Mouse (Mus musculus) neural tube, embryonic 12.5 days (tissue): ENCODE data around the gene Prdx6. TPM values are rescaled to one million over a fixed set of nuclear protein-coding genes. Genes with fewer than 3 reads are reported as not detected.

ENCODE experiments used
- ATAC-seq: fragments of 200-750 bp; cut with Nextera tagmentation; 2 replicates; pipeline ENCODE4 v1.8.0; 2017; ENCODE audit warnings: low read depth, mild to moderate bottlenecking, moderate TSS enrichment, moderate library complexity; ENCODE audit not compliant: low FRiP score
- H3K27ac ChIP-seq: fragments of 300-500 bp; sonication (generic); 2 replicates; pipeline ENCODE4 v1.5.1; 2016
- H3K27me3 ChIP-seq: fragments of 300-500 bp; sonication (generic); replicated peaks from 2 replicates; pipeline ENCODE4 v1.6.1; 2016; ENCODE audit warnings: mild to moderate bottlenecking
- H3K36me3 ChIP-seq: fragments of 300-500 bp; sonication (generic); 2 replicates; pipeline ENCODE4 v1.6.1; 2016; ENCODE audit warnings: mild to moderate bottlenecking
- H3K4me1 ChIP-seq: fragments of 300-500 bp; sonication (generic); 2 replicates; pipeline ENCODE4 v1.6.1; 2016
- H3K4me2 ChIP-seq: fragments of 300-500 bp; sonication (generic); replicated peaks from 2 replicates; pipeline ENCODE4 v1.6.1; 2016; ENCODE audit warnings: mild to moderate bottlenecking
- H3K4me3 ChIP-seq: fragments of 300-500 bp; sonication (generic); 2 replicates; pipeline ENCODE4 v1.5.1; 2016
- H3K9ac ChIP-seq: fragments of 300-500 bp; sonication (generic); 2 replicates; pipeline ENCODE4 v1.6.1; 2016; ENCODE audit warnings: mild to moderate bottlenecking
- H3K9me3 ChIP-seq: fragments of 300-500 bp; sonication (generic); 2 replicates; pipeline ENCODE4 v1.6.1; 2016; ENCODE audit warnings: mild to moderate bottlenecking
- WGBS: fragments of 180-500 bp; shearing (Covaris S2); methylation state at CpG from one replicate; pipeline ENCODE4 v1.1.7; 2016; 5-methylcytosine and 5-hydroxymethylcytosine counted together
- polyA plus RNA-seq: library from polyadenylated mRNA; unstranded; fragments of >200 nt; fragmentation: Nextera tagmentation; extraction: Ambion mirVana; gene quantifications from 2 replicates; pipeline ENCODE4 v1.2.1, GENCODE M21; 2016

Prdx6 gene
- polyA plus RNA-seq = 301 and 314 TPM in 2 replicates

DNA sequence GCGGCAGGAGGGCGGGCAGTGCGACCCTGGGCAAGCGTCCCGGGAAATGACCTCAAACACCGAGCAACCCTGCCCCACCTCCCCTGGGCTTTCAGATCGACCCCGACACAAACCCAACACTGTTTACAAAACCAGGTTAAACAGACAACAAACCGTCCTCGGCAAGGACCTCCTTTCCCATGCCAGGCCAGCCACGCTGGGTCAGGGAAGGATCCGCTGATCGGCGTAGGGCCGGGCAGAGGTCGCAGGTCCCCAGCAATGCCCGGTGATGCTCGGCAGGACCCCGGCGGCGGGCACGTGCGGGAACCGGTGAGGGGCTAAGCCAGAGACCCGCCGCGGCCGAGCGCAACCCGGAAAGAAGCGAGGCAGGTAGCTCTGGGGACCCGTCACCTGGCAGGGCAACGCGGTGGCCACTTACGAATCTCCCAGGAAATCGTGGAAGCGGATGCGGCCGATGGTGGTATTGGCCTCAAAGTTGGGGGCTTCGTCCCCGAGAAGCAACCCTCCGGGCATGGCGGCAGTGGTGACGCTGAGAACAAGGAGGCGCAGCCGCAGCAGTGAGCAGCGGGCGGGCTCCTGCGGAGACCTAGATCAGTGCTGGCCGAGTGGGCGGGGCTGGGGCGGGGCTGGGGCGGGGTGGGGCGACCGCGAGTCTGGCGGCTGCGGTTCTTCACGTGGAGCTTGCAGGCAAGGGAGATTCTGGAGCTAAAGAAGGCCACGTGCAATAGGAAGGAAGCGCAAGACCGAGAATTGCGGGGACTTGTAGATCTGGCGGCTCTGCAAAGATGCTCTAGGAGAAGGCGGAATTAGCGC is at the start of gene Prdx6:
Prdx6 (minus strand) TSS at position 616 of the 813 bp plus-strand sequence.
- Histone ChIP-seq H3K4me2 (peak within 1 kb of the TSS; percentile 76), H3K9me3 (no peaks in the 10 kb centered on the region), H3K27ac (no peak within 1 kb of the TSS), H3K9ac (peak within 1 kb of the TSS; percentile 90), H3K4me3 (peak within 1 kb of the TSS; percentile 82), H3K4me1 (peaks cover 24% of the 10 kb centered on the region), H3K27me3 (no peaks in the 10 kb centered on the region), H3K36me3 (peaks cover 9% of the 10 kb centered on the region; the same call in 1 of the 2 replicates)
- peak; percentile 96 for ATAC-seq
- WGBS = under 1% methylated on average over 66 of the region's 66 CpGs

DNA sequence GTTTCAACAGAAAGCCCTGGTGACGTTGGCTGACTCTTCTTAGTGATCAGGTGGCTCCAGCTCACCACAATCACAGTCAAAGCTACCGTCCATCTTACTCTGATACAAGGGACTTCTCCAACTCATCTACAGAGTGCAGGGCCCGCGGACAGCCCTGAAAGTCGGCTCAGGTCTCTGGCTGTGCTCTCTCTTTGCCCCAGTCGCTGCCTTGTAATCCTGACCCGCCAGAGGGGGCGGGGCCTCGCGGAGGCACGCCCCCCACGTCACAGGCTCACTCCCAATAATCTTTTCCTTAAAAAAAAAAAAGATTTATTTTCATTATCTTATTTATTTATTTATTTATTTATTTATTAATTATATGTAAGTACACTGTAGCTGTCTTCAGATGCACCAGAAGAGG is 37.2 kb upstream of the Prdx6 start:
- WGBS = 58% methylated on average over 12 of the region's 12 CpGs
- H3K4me1 ChIP-seq = no peaks in the 10 kb centered on the region
- no peaks in the 10 kb centered on the region for H3K27me3 ChIP-seq
- no peak for ATAC-seq
- H3K4me2 ChIP-seq = no peak overlapping the region
- H3K4me3 ChIP-seq = no peak overlapping the region
- no peaks in the 10 kb centered on the region for H3K9me3 ChIP-seq
- H3K9ac ChIP-seq = no peak overlapping the region
- no peak overlapping the region for H3K27ac ChIP-seq
- no peaks in the 10 kb centered on the region for H3K36me3 ChIP-seq

DNA sequence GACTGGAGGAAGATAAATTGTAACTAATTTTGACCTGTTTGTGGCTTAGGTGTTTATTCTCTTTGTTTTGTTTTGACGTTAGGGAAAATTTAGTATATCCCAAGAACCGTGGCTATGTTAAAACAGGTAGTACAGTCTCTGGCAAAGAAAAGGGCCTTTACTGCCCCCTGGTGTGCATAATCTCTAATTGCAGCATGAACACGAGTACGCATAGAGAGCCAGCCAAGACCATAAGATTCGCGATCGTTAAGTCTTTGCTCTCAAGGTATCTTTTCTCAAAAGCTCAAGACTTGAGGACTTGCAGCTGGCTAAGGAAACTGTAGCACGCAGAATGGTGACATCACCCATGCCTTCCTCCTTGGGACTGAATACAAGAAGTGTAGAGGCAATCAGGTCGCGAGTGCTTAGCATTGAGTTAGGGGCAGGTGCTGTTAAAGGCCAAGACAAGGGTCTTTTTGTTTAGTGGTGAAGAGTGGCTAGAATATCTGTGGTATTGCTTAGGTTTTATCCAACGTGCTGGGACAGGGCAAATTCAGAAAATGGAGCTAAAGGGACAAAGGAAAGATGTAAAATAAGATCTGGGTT is 35.8 kb upstream of the Prdx6 start:
- Histone ChIP-seq H3K4me3 (no peak overlapping the region), H3K27ac (no peak overlapping the region), H3K9me3 (no peaks in the 10 kb centered on the region), H3K4me1 (no peaks in the 10 kb centered on the region), H3K9ac (no peak overlapping the region), H3K36me3 (no peaks in the 10 kb centered on the region), H3K27me3 (no peaks in the 10 kb centered on the region), H3K4me2 (no peak overlapping the region)
- 32% methylated on average over 11 of the region's 11 CpGs for WGBS
- ATAC-seq = peak; percentile 61; the same call in 1 of the 2 replicates

DNA sequence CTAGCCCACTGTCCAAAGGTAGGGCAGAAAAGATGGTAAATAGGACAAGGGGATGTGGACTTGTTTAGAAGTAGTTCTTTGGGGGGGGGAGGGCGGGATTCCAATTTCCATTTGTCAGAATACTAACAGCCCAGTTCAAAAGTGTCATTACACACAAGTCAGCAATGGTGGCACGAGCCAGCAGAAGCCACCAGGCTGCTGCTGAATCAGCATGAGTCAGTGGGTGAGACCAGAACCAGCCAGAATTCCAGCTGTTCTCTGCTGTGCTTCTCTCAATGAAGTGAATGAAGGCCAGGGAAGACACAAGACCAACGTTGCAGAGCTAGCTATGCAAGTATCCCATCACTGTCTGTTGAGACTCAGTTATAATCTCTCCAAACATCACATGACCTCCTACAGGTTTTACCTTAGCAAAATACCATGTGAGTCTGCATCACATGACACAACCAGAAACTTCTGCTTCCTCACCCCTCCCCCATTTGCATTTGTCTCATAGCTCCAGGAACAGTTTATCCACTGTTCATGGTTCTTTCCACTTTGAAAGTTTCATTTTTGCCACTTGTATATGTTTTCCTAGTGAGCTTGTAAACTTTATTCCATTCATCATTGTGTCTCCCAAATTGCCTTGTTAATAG is 30.2 kb upstream of the Prdx6 start:
- Histone ChIP-seq H3K36me3 (no peaks in the 10 kb centered on the region), H3K4me1 (no peaks in the 10 kb centered on the region), H3K9me3 (no peaks in the 10 kb centered on the region), H3K27ac (no peak overlapping the region), H3K4me3 (no peak overlapping the region), H3K9ac (no peak overlapping the region), H3K27me3 (no peaks in the 10 kb centered on the region), H3K4me2 (no peak overlapping the region)
- WGBS = 82% methylated on average over 3 of the region's 3 CpGs
- ATAC-seq = no peak

DNA sequence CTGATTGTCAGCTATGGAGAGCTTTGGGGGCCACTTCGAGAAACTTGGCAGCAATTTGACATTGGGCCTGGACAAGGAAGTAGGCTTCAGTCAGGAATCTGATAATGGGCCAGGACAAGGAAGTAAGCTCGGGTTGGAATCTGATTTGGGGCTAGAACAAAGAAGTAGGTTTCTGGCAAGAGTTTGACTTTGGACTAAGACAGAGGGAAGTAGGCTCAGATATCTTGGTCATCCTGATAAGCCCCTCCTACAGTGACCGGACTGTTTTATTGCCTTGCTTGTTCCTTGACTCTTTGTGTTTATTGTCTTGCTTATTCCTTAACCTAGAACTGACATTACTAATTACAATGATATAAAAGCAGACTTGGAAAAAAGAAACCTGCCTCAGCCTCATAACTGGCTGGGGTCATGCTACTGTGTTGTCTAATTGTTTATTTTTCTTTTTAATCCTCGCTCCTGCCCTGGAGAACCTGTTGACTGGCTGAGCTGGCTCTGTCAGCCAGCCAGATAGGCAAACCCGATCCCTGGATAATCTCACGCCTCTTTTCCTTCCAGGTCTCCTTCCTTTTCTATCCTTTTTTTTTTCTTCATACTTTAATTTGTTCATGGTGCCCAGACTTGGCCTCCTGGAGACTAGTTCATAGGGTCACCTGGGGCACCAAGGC is 28.4 kb upstream of the Prdx6 start:
- no peaks in the 10 kb centered on the region for H3K4me1 ChIP-seq
- H3K9ac ChIP-seq = no peak overlapping the region
- H3K9me3 ChIP-seq = no peaks in the 10 kb centered on the region
- no peak overlapping the region for H3K4me3 ChIP-seq
- no peak overlapping the region for H3K27ac ChIP-seq
- H3K27me3 ChIP-seq = no peaks in the 10 kb centered on the region
- 67% methylated on average over 6 of the region's 6 CpGs for whole genome bisulfite sequencing
- H3K36me3 ChIP-seq = no peaks in the 10 kb centered on the region
- no peak overlapping the region for H3K4me2 ChIP-seq
- no peak for ATAC-seq

DNA sequence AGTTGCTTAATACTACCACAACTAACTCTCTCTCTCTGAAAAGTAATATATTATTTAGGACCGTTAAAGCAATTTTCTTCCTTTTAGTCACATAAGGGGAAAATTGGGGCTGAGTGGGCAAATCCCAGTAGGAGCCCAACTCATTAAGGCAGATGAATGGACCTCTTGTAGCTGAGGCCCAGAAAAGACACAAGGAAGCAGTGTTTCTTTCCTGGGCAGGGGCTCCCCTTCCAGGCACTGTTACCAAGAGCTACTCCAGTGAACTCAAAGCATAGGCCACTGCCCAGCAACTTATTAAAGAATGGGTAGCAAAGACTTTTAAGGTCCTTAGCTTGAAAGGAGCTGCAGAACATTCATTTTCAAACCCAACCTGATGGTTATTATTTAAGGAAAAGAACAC is 22.5 kb upstream of the Prdx6 start:
- no peak overlapping the region for H3K27ac ChIP-seq
- H3K27me3 ChIP-seq = no peaks in the 10 kb centered on the region
- WGBS = 11% methylated on average over 1 of the region's 1 CpGs
- H3K9me3 ChIP-seq = no peaks in the 10 kb centered on the region
- no peak overlapping the region for H3K4me2 ChIP-seq
- no peak overlapping the region for H3K9ac ChIP-seq
- 0 out of 2 replicates have a peak, but pooled peaks have one; percentile 44 for ATAC-seq
- no peaks in the 10 kb centered on the region for H3K4me1 ChIP-seq
- no peaks in the 10 kb centered on the region for H3K36me3 ChIP-seq
- H3K4me3 ChIP-seq = no peak overlapping the region

DNA sequence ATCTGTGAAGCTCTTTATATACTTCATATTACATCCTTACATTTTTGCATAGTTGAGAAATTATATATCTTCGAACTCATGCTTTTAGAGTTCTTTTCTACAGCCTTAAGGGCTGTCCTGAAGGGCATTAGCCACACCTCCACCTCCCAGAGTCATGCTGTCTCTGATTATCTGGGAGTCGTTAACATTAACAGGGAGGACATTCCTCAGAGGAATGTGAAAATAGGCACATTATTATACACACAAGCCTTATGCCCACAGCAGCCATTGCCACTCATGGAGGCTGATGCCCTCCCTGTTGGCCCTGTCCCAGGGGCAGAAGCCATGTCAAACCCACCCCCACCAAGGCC is 20.4 kb upstream of the Prdx6 start:
- no peak overlapping the region for H3K27ac ChIP-seq
- H3K9ac ChIP-seq = no peak overlapping the region
- H3K27me3 ChIP-seq = no peaks in the 10 kb centered on the region
- no peaks in the 10 kb centered on the region for H3K36me3 ChIP-seq
- H3K4me2 ChIP-seq = no peak overlapping the region
- WGBS = 76% methylated on average over 2 of the region's 2 CpGs
- no peaks in the 10 kb centered on the region for H3K9me3 ChIP-seq
- no peaks in the 10 kb centered on the region for H3K4me1 ChIP-seq
- H3K4me3 ChIP-seq = no peak overlapping the region
- ATAC-seq = no peak

DNA sequence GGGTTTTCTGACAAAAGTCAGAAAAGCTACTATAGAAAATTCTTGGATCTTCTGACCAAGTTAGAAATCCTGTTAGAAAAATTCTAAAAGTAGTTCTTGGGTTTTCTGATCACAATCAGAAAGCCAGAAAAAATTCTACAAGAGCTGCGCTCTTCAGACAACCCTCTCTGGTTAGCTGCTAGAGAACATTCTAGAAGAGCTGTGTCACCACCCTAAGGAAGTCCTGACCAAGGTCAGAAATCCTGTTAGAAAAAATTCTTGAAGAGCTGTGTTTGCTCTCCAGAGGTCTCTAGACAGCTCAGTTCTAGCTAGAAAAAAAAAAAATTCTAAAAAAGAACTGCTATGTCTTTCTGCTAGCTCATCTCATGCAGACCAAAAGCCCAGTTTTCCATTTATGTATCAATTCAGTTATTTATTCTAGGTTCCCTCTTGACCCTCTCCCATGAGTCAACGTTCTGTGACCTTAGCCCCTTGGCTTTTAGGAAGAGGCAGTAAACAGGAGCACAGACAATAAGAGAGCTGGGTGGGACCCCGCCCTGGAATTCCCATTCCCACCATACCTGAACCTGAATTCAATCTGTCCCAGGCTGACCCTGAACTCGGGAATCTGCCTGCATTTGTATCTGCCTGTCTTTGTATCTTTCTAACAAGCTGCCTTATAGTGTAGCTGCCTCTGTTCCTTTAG is 19.9 kb upstream of the Prdx6 start:
- ATAC-seq = no peak

DNA sequence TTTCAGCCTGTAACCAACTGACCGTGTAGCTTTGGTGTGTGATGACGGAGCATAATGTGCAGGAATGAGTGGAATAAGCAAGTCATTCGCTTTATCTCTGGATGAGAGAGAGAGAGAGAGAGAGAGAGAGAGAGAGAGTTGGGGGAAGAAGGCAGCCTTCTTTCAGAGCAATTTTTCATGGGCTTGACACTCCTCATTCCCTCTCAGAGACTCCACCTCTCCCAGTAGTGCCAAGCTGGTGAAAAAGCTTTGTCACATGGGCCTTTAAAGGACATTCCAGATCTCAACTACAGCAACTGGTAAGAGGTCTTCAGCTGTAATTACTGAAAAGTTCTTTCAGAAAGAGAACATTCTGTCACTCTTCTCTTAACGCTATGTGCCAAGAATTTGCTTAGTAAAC is 18.3 kb upstream of the Prdx6 start:
- H3K27ac ChIP-seq = no peak overlapping the region
- no peaks in the 10 kb centered on the region for H3K27me3 ChIP-seq
- no peaks in the 10 kb centered on the region for H3K4me1 ChIP-seq
- H3K4me2 ChIP-seq = no peak overlapping the region
- no peak overlapping the region for H3K9ac ChIP-seq
- 75% methylated on average over 4 of the region's 4 CpGs for WGBS
- H3K4me3 ChIP-seq = no peak overlapping the region
- H3K9me3 ChIP-seq = no peaks in the 10 kb centered on the region
- H3K36me3 ChIP-seq = no peaks in the 10 kb centered on the region
- no peak for ATAC-seq

More for the DNA sequence above, 19.9 kb upstream of the Prdx6 start:
- H3K4me2 ChIP-seq = no peak overlapping the region
- H3K9me3 ChIP-seq = no peaks in the 10 kb centered on the region
- H3K9ac ChIP-seq = no peak overlapping the region
- H3K36me3 ChIP-seq = no peaks in the 10 kb centered on the region
- WGBS = 77% methylated on average over 4 of the region's 4 CpGs
- H3K27ac ChIP-seq = no peak overlapping the region
- no peak overlapping the region for H3K4me3 ChIP-seq
- H3K27me3 ChIP-seq = no peaks in the 10 kb centered on the region
- no peaks in the 10 kb centered on the region for H3K4me1 ChIP-seq

DNA sequence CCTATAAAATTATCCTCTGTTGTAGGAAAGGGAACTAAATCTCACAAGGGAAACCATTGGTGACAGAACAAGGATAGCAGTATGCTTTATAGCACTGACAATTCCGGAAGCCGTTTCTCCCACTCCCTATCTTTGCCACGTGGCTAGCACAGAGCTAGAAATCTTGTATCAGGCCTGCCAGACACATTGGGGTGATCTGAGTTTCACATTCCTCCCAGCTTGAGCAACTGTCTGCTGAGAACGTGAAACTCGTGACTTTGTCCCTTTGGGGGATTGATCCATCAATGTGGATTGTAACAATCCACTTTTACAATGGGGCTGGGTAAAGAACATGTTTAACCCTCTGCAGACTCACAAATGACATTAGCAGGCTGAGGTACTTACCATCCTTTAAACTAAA is 17.9 kb upstream of the Prdx6 start:
- Histone ChIP-seq H3K27me3 (no peaks in the 10 kb centered on the region), H3K9ac (no peak overlapping the region), H3K4me3 (no peak overlapping the region), H3K4me1 (no peaks in the 10 kb centered on the region), H3K4me2 (no peak overlapping the region), H3K36me3 (no peaks in the 10 kb centered on the region), H3K27ac (no peak overlapping the region), H3K9me3 (no peaks in the 10 kb centered on the region)
- WGBS = 55% methylated on average over 5 of the region's 5 CpGs
- no peak for ATAC-seq

DNA sequence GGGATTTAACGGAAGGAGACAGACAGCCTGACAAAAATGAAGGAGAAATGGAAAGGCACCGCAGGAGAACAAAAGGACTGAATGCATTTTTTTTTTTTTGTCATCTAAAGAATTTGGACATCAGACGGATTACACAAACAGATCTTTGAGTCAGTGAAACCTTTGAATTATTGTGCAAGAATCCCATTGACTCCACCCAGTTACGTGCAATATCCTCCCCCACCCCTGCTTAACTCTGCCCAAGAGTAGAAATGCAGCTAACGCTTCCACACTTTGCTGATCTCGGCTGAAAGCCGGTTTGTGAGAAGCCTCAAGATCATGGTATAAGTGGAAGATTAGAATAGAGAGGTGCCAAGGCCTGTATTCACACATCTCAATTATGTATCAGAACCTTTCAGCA is 17.1 kb upstream of the Prdx6 start:
- Histone ChIP-seq H3K9me3 (no peaks in the 10 kb centered on the region), H3K9ac (no peak overlapping the region), H3K36me3 (no peaks in the 10 kb centered on the region), H3K4me2 (no peak overlapping the region), H3K27me3 (no peaks in the 10 kb centered on the region), H3K4me1 (no peaks in the 10 kb centered on the region), H3K4me3 (no peak overlapping the region), H3K27ac (no peak overlapping the region)
- no peak for ATAC-seq
- WGBS = 75% methylated on average over 7 of the region's 7 CpGs

DNA sequence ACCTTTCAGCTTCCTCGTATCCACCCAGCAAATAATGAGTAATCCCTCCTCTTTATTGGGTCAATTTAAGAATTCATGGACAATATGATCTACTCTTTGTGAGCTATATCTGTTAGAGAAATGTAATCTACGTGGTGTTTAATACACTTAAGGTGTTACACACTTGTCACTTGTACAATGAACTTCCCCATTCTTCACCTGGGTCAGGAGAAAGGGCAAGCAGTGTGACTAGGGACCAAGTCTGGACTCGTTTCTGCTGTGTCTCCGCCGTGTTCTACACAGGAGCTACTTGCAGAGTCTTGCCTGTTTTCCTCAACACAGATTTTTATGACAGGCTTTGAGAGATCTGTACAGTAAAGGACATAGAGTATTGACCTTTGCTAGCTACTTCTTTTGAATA is 13.9 kb upstream of the Prdx6 start:
- Histone ChIP-seq H3K4me1 (no peaks in the 10 kb centered on the region), H3K36me3 (no peaks in the 10 kb centered on the region), H3K9ac (no peak overlapping the region), H3K4me2 (no peak overlapping the region), H3K27me3 (no peaks in the 10 kb centered on the region), H3K4me3 (no peak overlapping the region), H3K27ac (no peak overlapping the region), H3K9me3 (no peaks in the 10 kb centered on the region)
- ATAC-seq = no peak
- WGBS = 89% methylated on average over 5 of the region's 5 CpGs
